Mouse (Mus musculus): ENCODE results near the gene Pde4d.

- TF ChIP-seq CTCF (IDR thresholded peaks at IDR 0.05; ENCODE audit: control insufficient read depth, insufficient read depth, insufficient read length) (no peak), CEBPB (IDR thresholded peaks at IDR 0.05; ENCODE audit: low read depth) (no peak), MAX (IDR thresholded peaks at IDR 0.05) (no peak), MYOG (IDR thresholded peaks at IDR 0.05; ENCODE audit: control insufficient read depth, extremely low read depth, insufficient read length) (no peak), USF1 (IDR thresholded peaks at IDR 0.05; ENCODE audit: low read depth) (no peak)
These were observed 471.4 kb downstream of the Pde4d start for GRCm38 (mm10) chr13:108921146-108921545.
